15 mouse cellular contexts compared by ENCODE assay signal in genomic region chr13:103602302-103602701, GRCm38 (mm10).
"Had no signal": no experiment of that assay in that cellular context is flagged by ENCODE, and none has a peak within 500 bp of the region (broad histone marks: within the 10 kb centered on the region; RNA-seq: fewer than 3 reads in every experiment).

No protein-coding gene starts in this region.

- H3K27ac ChIP-seq: intestine, embryonic 15.5 days; kidney, postnatal 0 days; layer of hippocampus, adult 2 months; limb, embryonic 13.5 days; liver, embryonic 12.5 days; macrophage; midbrain, embryonic 15.5 days; neural tube, embryonic 12.5 days; stomach, postnatal 0 days had no signal

- H3K9me3 ChIP-seq: intestine, embryonic 15.5 days; limb, embryonic 13.5 days; liver, embryonic 12.5 days; megakaryocyte, embryonic 14.5 days; midbrain, embryonic 15.5 days; neural tube, embryonic 12.5 days had no signal

- ATAC-seq: intestine, embryonic 15.5 days; liver, embryonic 12.5 days; midbrain, embryonic 15.5 days had no signal

- H3K4me3 ChIP-seq: intestine, embryonic 15.5 days; layer of hippocampus, adult 2 months; limb, embryonic 13.5 days; liver, embryonic 12.5 days; megakaryocyte, embryonic 14.5 days; midbrain, embryonic 15.5 days; neural tube, embryonic 12.5 days had no signal

- H3K4me1 ChIP-seq: intestine, embryonic 15.5 days; limb, embryonic 13.5 days; liver, embryonic 12.5 days; megakaryocyte, embryonic 14.5 days; midbrain, embryonic 15.5 days; neural tube, embryonic 12.5 days had no signal

- H3K36me3 ChIP-seq: intestine, embryonic 15.5 days; limb, embryonic 13.5 days; liver, embryonic 12.5 days; midbrain, embryonic 15.5 days; neural tube, embryonic 12.5 days had no signal

- H3K27me3 ChIP-seq: intestine, embryonic 15.5 days; limb, embryonic 13.5 days; liver, embryonic 12.5 days; megakaryocyte, embryonic 14.5 days; midbrain, embryonic 15.5 days; neural tube, embryonic 12.5 days had no signal

- DNase-seq: left cerebral cortex, postnatal 4 days; lung, embryonic 14.5 days; lung, postnatal 10 days; thymus, postnatal 4 days had no signal

- H3K4me2 ChIP-seq: intestine, embryonic 15.5 days; limb, embryonic 13.5 days; liver, embryonic 12.5 days; lung, embryonic 14.5 days; midbrain, embryonic 11.5 days; midbrain, embryonic 15.5 days; neural tube, embryonic 12.5 days had no signal

- H3K9ac ChIP-seq: intestine, embryonic 15.5 days; limb, embryonic 13.5 days; liver, embryonic 12.5 days; lung, embryonic 14.5 days; midbrain, embryonic 15.5 days; neural tube, embryonic 12.5 days had no signal
